Mouse (Mus musculus) lung, embryonic 14.5 days (tissue): Measurements from ENCODE around the gene Gm11146. TPM values are rescaled to one million over a fixed set of nuclear protein-coding genes. Genes with fewer than 3 reads are reported as not detected.
A peak's percentile ranks its signal among the peaks of the same experiment; 100 is the strongest.

Experiments used
- ATAC-seq: fragments of 200-750 bp; cut with Nextera tagmentation; 2 replicates; pipeline ENCODE4 v1.8.0; 2017; ENCODE audit warnings: mild to moderate bottlenecking, moderate TSS enrichment, moderate library complexity; ENCODE audit not compliant: insufficient read depth
- DNase-seq: peaks from one replicate; pipeline ENCODE4 v3.0.0-alpha.2; 2015
- H3K27ac ChIP-seq: fragments of 300-500 bp; sonication (generic); 2 replicates; pipeline ENCODE4 v1.5.1; 2014; ENCODE audit warnings: low read depth, mild to moderate bottlenecking, moderate library complexity
- H3K27me3 ChIP-seq: fragments of 300-500 bp; sonication (generic); 2 replicates; pipeline ENCODE4 v1.6.1; 2014; ENCODE audit warnings: low read length, control low read depth; ENCODE audit not compliant: insufficient read depth
- H3K36me3 ChIP-seq: fragments of 300-500 bp; sonication (generic); 2 replicates; pipeline ENCODE4 v1.6.1; 2014; ENCODE audit warnings: control low read depth; ENCODE audit not compliant: insufficient read depth
- H3K4me1 ChIP-seq: fragments of 300-500 bp; sonication (generic); 2 replicates; pipeline ENCODE4 v1.6.1; 2014; ENCODE audit warnings: antibody characterized with exemption, control low read depth; ENCODE audit not compliant: insufficient read depth
- H3K4me2 ChIP-seq: fragments of 300-500 bp; sonication (generic); 2 replicates; pipeline ENCODE4 v1.6.1; 2014; ENCODE audit warnings: mild to moderate bottlenecking
- H3K4me3 ChIP-seq: fragments of 300-500 bp; sonication (generic); 2 replicates; pipeline ENCODE4 v1.5.1; 2014; ENCODE audit warnings: low read depth, low read length
- H3K9ac ChIP-seq: fragments of 300-500 bp; sonication (generic); 2 replicates; pipeline ENCODE4 v1.6.1; 2014
- H3K9me3 ChIP-seq: fragments of 300-500 bp; sonication (generic); 2 replicates; pipeline ENCODE4 v1.6.1; 2016; ENCODE audit warnings: low read depth, low read length, control low read depth
- CTCF ChIP-seq: IDR thresholded peaks from 2 replicates; pipeline ENCODE4 v1.5.1; 2016; ENCODE audit warnings: antibody characterized with exemption, low read depth
- WGBS: fragments of 180-500 bp; shearing (Covaris S2); extraction: QIAGEN DNeasy Blood & Tissue Kit; methylation state at CpG from one replicate; pipeline ENCODE4 v1.1.7; 2014; 5-methylcytosine and 5-hydroxymethylcytosine counted together
- polyA plus RNA-seq: library from polyadenylated mRNA; unstranded; fragments of >200 nt; fragmentation: Nextera tagmentation; extraction: Ambion mirVana; gene quantifications from 2 replicates; pipeline ENCODE4 v1.2.1, GENCODE M21; 2014

Gm11146 gene
- polyA plus RNA-seq, 1 experiment from 2014 or later: not detected

DNA sequence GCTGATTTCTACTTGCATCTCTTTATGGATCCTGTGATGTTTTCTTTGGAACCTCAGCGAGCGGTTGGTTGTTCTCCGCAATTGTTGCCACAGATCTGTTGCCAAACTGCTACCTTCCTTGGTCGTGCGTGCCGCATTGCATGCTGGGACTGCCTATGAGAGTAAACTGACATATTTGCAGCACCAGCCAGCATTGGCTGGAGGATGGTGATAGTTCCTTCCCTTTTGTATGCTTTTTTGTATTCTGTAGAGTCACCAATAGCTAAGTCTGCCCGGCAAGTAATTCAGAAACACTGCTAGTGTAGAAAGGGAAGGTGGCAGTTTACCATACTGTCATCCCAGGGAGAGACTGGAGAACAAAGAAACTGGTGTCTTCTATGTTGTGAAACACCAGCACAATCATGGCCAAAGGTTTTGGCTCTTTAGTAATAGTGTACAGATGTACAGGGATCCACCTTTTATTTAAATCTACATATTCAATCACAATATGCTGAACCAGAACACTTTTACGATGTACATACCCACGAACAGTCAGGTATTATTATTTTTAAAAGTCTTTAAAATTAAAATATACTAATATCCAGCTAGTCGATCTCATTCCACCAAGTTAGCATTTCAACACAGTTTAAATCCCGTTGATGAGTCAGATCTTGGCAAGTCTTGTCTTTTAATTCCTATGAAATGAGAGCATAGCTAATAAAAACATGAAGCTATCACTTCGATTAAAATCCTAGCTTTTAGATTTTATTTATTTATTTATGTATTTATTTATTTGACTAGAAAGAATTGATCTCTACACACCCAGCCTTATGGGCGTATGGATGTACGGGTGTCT, 41.4 kb upstream of the Gm11146 start:
- 70% methylated on average over 14 of the region's 14 CpGs for WGBS
- H3K4me3 ChIP-seq: peak overlapping the region; percentile 48
- H3K9ac ChIP-seq: peak overlapping the region; percentile 51
- no peaks in the 10 kb centered on the region for H3K36me3 ChIP-seq
- peak overlapping the region; percentile 16; the same call in 1 of the 2 replicates for H3K27ac ChIP-seq
- H3K27me3 ChIP-seq: no peaks in the 10 kb centered on the region
- DNase-seq (peak; percentile 54), ATAC-seq (no peak)
- no peaks in the 10 kb centered on the region for H3K9me3 ChIP-seq
- no peaks in the 10 kb centered on the region for H3K4me1 ChIP-seq
- TF ChIP-seq CTCF: no peak
- peak overlapping the region; percentile 78 for H3K4me2 ChIP-seq

- Histone ChIP-seq H3K4me3 (no peak overlapping the region), H3K9me3 (no peaks in the 10 kb centered on the region), H3K4me1 (no peaks in the 10 kb centered on the region), H3K9ac (no peak overlapping the region), H3K27me3 (no peaks in the 10 kb centered on the region), H3K36me3 (no peaks in the 10 kb centered on the region), H3K27ac (peak overlapping the region; percentile 56), H3K4me2 (peak overlapping the region; percentile 1; the same call in 1 of the 2 replicates)
- no peak for TF ChIP-seq CTCF
- DNase-seq: peak; percentile 88
- ATAC-seq: peak; percentile 93
- WGBS: 28% methylated on average over 6 of the region's 6 CpGs
These were observed 34.6 kb upstream of the Gm11146 start for GRCm38 (mm10) chr16:77636497-77636896.

GRCm38 (mm10) chr16:77632315-77632881, 30.5 kb upstream of the Gm11146 start:
- no peak for TF ChIP-seq CTCF
- Histone ChIP-seq H3K36me3 (no peaks in the 10 kb centered on the region), H3K4me2 (no peak overlapping the region), H3K27me3 (no peaks in the 10 kb centered on the region), H3K4me1 (no peaks in the 10 kb centered on the region), H3K9ac (no peak overlapping the region), H3K27ac (no peak overlapping the region), H3K4me3 (no peak overlapping the region), H3K9me3 (no peaks in the 10 kb centered on the region)
- 80% methylated on average over 6 of the region's 6 CpGs for WGBS
- ATAC-seq (no peak), DNase-seq (no peak)

- Histone ChIP-seq H3K36me3 (no peaks in the 10 kb centered on the region), H3K4me3 (no peak overlapping the region), H3K27ac (no peak overlapping the region), H3K4me1 (no peaks in the 10 kb centered on the region), H3K9me3 (no peaks in the 10 kb centered on the region), H3K9ac (no peak overlapping the region), H3K4me2 (no peak overlapping the region), H3K27me3 (no peaks in the 10 kb centered on the region)
- TF ChIP-seq CTCF: no peak
- WGBS: 58% methylated on average over 5 of the region's 5 CpGs
- no peak for ATAC-seq
- DNase-seq: no peak
These were observed 20.8 kb upstream of the Gm11146 start for GRCm38 (mm10) chr16:77622681-77623080.

DNA sequence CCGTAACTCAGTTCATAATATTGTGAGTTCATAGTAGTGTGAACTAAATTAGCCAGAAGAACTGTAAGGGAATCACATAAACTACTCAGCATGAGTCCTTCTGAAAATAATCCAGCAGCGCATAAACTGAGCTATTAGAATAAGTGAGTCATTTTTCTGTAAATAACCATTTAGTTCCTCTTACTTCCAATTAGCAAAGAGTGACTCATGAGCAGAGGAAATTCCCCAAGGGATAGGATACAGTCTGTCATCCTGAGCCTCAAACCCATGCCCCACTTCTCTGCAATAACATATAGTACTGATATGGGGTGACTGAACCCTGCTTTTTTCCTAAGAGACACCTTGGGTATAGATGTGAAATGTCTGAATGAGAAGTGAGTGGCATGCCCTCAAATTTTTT, 687 bp upstream of the Gm11146 start:
- no peak overlapping the region for H3K4me3 ChIP-seq
- no peak for TF ChIP-seq CTCF
- WGBS: 91% methylated on average over 2 of the region's 2 CpGs
- ATAC-seq: no peak
- no peak overlapping the region for H3K9ac ChIP-seq
- H3K4me2 ChIP-seq: no peak overlapping the region
- H3K27ac ChIP-seq: no peak overlapping the region
- peaks cover 3% of the 10 kb centered on the region; the same call in 1 of the 2 replicates for H3K36me3 ChIP-seq
- H3K27me3 ChIP-seq: no peaks in the 10 kb centered on the region
- no peak for DNase-seq
- H3K4me1 ChIP-seq: no peaks in the 10 kb centered on the region
- no peaks in the 10 kb centered on the region for H3K9me3 ChIP-seq

DNA sequence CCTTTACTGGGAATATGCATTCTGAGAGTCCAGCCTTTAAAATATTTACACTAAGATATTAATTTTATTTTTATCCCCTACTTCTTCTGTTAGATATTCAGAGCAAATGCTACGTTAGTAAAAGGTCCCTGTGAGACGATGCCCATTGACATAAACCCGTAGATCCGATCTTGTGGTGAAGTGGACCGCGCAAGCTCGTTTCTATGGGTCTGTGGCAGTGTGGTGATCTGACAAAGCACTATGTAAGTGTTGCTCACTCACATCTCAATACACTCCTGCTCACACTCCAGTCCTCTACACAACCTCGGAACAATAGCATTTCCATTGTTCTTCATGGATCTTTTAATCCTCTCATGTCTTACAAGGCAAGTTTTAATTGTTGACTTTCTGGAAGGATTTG, 3.1 kb downstream of the Gm11146 start:
- H3K4me1 ChIP-seq: no peaks in the 10 kb centered on the region
- H3K9ac ChIP-seq: no peak overlapping the region
- H3K4me3 ChIP-seq: no peak overlapping the region
- 95% methylated on average over 8 of the region's 8 CpGs for WGBS
- H3K27me3 ChIP-seq: no peaks in the 10 kb centered on the region
- no peaks in the 10 kb centered on the region for H3K9me3 ChIP-seq
- no peak overlapping the region for H3K27ac ChIP-seq
- TF ChIP-seq CTCF: no peak
- ATAC-seq: no peak
- H3K36me3 ChIP-seq: peaks cover 3% of the 10 kb centered on the region; the same call in 1 of the 2 replicates
- no peak overlapping the region for H3K4me2 ChIP-seq
- no peak for DNase-seq

- H3K4me2 ChIP-seq: no peak overlapping the region
- TF ChIP-seq CTCF: no peak
- no peaks in the 10 kb centered on the region for H3K4me1 ChIP-seq
- H3K9ac ChIP-seq: no peak overlapping the region
- no peaks in the 10 kb centered on the region for H3K27me3 ChIP-seq
- no peak overlapping the region for H3K27ac ChIP-seq
- ATAC-seq (no peak), DNase-seq (no peak)
- peaks cover 3% of the 10 kb centered on the region; the same call in 1 of the 2 replicates for H3K36me3 ChIP-seq
- H3K4me3 ChIP-seq: no peak overlapping the region
- no peaks in the 10 kb centered on the region for H3K9me3 ChIP-seq
- WGBS: 84% methylated on average over 5 of the region's 5 CpGs
These were observed 5.3 kb downstream of the Gm11146 start for GRCm38 (mm10) chr16:77596556-77596955.
